Mouse (Mus musculus) stomach, embryonic 15.5 days (tissue): Measurements from ENCODE around the gene Golt1b. TPM values are rescaled to one million over a fixed set of nuclear protein-coding genes. Genes with fewer than 3 reads are reported as not detected.

Experiments used
- ATAC-seq: fragments of 200-750 bp; cut with Nextera tagmentation; 2 replicates; pipeline ENCODE4 v1.8.0; 2017; ENCODE audit warnings: low read depth, moderate number of reproducible peaks, moderate TSS enrichment; ENCODE audit not compliant: insufficient read depth, low FRiP score
- H3K27ac ChIP-seq: fragments of 300-500 bp; sonication (generic); 2 replicates; pipeline ENCODE4 v1.5.1; 2015; ENCODE audit warnings: mild to moderate bottlenecking, inconsistent platforms
- H3K27me3 ChIP-seq: fragments of 300-500 bp; sonication (generic); replicated peaks from 2 replicates; pipeline ENCODE4 v1.6.1; 2015; ENCODE audit warnings: inconsistent platforms
- H3K36me3 ChIP-seq: fragments of 300-500 bp; sonication (generic); 2 replicates; pipeline ENCODE4 v1.6.1; 2015; ENCODE audit warnings: inconsistent platforms
- H3K4me1 ChIP-seq: fragments of 300-500 bp; sonication (generic); 2 replicates; pipeline ENCODE4 v1.6.1; 2015; ENCODE audit warnings: inconsistent platforms
- H3K4me2 ChIP-seq: fragments of 300-500 bp; sonication (generic); 2 replicates; pipeline ENCODE4 v1.6.1; 2015; ENCODE audit warnings: mild to moderate bottlenecking, inconsistent platforms
- H3K4me3 ChIP-seq: fragments of 300-500 bp; sonication (generic); replicated peaks from 2 replicates; pipeline ENCODE4 v1.5.1; 2015; ENCODE audit warnings: inconsistent platforms
- H3K9ac ChIP-seq: fragments of 300-500 bp; sonication (generic); 2 replicates; pipeline ENCODE4 v1.6.1; 2015; ENCODE audit warnings: inconsistent platforms
- H3K9me3 ChIP-seq: fragments of 300-500 bp; sonication (generic); 2 replicates; pipeline ENCODE4 v1.6.1; 2016; ENCODE audit warnings: inconsistent platforms
- WGBS: fragments of 180-500 bp; shearing (Covaris S2); methylation state at CpG from one replicate; pipeline ENCODE4 v1.1.7; 2015; 5-methylcytosine and 5-hydroxymethylcytosine counted together
- polyA plus RNA-seq: library from polyadenylated mRNA; unstranded; fragments of >200 nt; fragmentation: Nextera tagmentation; extraction: Ambion mirVana; gene quantifications from 2 replicates; pipeline ENCODE4 v1.2.1, GENCODE M21; 2015

Golt1b gene
- polyA plus RNA-seq, 1 experiment from 2014 or later: 84.0 TPM

DNA sequence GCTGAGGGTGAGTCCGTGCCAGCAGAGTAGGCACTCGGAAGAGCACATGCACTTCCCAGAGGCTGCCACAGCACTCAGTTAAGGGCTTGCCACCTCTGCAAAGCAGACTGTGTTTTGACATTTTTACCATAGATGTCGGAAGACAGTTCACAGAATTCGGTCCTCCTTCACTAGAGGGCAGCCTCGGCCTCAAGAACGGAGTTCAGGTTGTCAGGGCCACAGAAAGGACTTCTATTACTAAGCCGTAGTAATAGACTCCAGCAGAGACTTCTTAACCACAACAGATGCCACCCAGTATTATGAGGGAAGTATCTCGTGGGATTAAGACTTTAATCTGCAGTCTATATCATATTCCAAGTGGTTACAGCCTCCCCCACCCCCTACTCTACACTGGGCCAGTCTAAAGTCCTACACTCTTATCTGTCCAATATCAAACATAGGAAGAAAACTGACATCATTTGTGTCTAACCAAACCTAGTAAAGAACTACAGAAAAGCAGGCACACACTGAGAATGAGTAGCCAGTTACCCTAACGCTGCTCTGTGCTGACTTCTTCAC, 23.9 kb upstream of the Golt1b start:
- no peak overlapping the region for H3K4me2 ChIP-seq
- no peak overlapping the region for H3K27ac ChIP-seq
- WGBS: 68% methylated on average over 9 of the region's 9 CpGs
- no peak for ATAC-seq
- no peak overlapping the region for H3K4me3 ChIP-seq
- H3K9me3 ChIP-seq: no peaks in the 10 kb centered on the region
- H3K4me1 ChIP-seq: no peaks in the 10 kb centered on the region
- peaks cover 24% of the 10 kb centered on the region for H3K36me3 ChIP-seq
- no peak overlapping the region for H3K9ac ChIP-seq
- H3K27me3 ChIP-seq: no peaks in the 10 kb centered on the region

DNA sequence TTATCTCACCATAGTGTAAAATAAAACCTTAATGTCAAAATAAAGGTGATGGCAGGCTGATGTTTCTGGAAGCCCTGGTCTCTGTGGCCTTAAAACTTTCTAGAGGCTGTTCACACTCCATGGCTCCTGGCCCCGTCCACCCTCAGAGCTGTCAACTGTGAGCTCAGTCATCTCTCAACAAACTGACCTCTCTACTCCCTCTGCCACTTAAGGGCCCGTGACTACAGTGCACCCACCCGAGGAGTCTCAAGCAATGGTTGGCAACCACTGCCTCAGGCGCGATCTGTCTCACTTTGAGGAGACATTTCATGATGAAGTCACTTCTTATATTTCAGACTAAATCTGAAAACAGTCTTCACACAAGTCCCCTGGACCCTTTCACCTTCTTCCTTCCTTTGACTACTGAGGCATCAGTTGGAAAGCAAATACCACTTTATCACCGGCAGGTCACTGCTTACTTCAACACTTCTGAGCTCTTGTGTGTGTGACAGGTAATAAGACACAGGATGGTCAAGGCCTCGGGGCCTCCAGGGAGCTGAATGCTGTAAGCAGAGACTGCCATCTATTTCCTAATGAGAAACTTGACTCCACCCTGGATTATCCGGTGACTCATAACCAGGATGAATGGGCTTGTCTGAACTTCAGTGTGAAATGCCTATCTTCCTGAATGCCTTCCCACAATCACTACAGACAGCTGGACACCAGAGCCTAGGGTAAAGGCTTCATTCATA, 21.1 kb upstream of the Golt1b start:
- no peaks in the 10 kb centered on the region for H3K4me1 ChIP-seq
- peaks cover 24% of the 10 kb centered on the region for H3K36me3 ChIP-seq
- WGBS: 85% methylated on average over 8 of the region's 8 CpGs
- no peak overlapping the region for H3K9ac ChIP-seq
- H3K27ac ChIP-seq: no peak overlapping the region
- H3K4me2 ChIP-seq: no peak overlapping the region
- H3K4me3 ChIP-seq: no peak overlapping the region
- H3K27me3 ChIP-seq: no peaks in the 10 kb centered on the region
- ATAC-seq: no peak
- no peaks in the 10 kb centered on the region for H3K9me3 ChIP-seq

DNA sequence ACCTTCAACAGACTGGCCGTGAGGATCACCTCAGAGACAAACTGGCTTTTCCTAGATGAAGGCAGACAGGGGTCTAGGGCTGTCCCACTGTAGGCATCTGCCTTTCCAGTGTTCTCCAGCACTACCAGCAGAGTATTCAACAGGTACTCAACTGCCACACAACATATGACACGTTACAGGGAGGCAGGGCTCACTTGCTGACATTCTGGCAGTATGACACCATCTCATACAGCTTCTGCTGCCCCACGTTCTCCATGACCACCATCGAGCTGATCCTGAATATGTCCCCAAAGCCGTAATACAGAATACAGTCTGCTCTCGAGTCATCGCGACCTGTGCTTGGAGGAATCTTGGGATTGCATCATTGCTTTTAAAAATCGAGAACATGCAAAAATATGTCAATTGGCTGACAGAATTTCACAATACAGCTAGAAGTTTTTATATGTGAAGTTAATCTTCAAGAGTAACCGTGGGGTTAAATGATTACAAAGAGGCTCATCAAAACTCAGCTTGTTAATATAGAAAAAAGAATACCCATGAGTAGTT, 20.5 kb upstream of the Golt1b start:
- Histone ChIP-seq H3K9me3 (no peaks in the 10 kb centered on the region), H3K4me3 (no peak overlapping the region), H3K4me1 (no peaks in the 10 kb centered on the region), H3K36me3 (peaks cover 24% of the 10 kb centered on the region), H3K27me3 (no peaks in the 10 kb centered on the region), H3K4me2 (no peak overlapping the region), H3K27ac (no peak overlapping the region), H3K9ac (no peak overlapping the region)
- ATAC-seq: no peak
- WGBS: 90% methylated on average over 10 of the region's 10 CpGs

DNA sequence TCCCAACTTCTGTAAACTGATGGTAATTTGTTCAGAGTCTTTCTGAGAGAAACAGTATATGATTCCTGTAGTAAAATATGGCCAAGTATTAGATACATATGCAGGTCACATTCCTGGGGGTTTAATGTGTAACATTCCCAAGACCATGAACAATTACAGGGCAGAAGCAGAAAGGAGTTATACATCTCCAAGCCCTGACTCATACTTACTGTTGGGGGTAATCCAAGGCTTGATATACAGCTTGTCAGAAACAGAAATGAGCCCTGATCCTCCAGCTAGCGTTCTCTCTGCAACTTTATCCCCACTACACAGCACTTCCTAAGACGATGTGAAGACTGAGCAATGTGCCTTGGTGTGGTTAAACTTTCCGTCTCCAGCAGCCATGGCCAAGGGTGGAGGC, 19.5 kb upstream of the Golt1b start:
- H3K9ac ChIP-seq: no peak overlapping the region
- no peak for ATAC-seq
- peaks cover 20% of the 10 kb centered on the region for H3K36me3 ChIP-seq
- no peak overlapping the region for H3K27ac ChIP-seq
- H3K4me2 ChIP-seq: no peak overlapping the region
- H3K4me3 ChIP-seq: no peak overlapping the region
- H3K9me3 ChIP-seq: no peaks in the 10 kb centered on the region
- H3K27me3 ChIP-seq: no peaks in the 10 kb centered on the region
- 90% methylated on average over 3 of the region's 3 CpGs for WGBS
- no peaks in the 10 kb centered on the region for H3K4me1 ChIP-seq

DNA sequence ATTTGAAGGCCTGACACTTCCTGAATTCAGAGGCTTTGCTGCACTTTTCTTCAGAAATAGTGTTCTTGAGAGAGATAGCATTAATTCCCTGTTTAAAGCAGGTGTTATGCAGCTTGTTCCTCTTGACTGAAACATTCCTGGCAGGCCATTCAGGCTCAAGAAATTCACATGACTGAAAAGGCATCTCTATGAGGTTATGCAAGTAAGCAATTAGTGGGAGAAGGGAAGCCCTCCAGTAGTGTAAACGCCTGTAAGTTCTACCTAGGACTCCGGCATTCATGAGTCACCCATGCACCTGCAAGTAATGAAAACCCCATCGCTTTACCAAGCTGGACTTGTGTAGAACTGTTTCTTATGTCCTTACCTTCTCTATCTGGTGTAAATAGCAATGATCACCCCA, 17.5 kb upstream of the Golt1b start:
- no peak for ATAC-seq

DNA sequence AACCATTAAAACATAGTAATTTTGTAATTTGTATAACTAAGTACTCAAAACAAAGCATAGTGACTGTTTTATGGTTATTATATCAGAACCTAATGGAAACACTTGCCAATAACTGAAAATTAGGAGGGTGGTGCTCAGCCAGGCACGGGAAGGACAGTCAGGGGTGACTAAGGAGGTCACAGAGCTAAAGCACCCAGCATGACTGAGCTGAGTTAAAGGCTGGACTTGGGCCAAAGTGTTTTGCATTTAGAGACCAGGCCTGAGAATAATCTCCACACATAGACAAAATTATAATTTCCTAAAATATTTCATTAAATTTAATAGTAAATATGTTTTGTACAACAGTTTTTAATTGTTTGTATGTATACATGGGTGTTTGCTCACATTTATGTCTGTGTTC, 9.9 kb upstream of the Golt1b start:
- ATAC-seq: no peak
- peaks cover 9% of the 10 kb centered on the region; the same call in 1 of the 2 replicates for H3K36me3 ChIP-seq
- WGBS: 78% methylated on average over 1 of the region's 1 CpGs
- no peak overlapping the region for H3K4me3 ChIP-seq
- no peaks in the 10 kb centered on the region for H3K9me3 ChIP-seq
- H3K9ac ChIP-seq: no peak overlapping the region
- no peak overlapping the region for H3K4me2 ChIP-seq
- H3K27me3 ChIP-seq: no peaks in the 10 kb centered on the region
- H3K4me1 ChIP-seq: no peaks in the 10 kb centered on the region
- H3K27ac ChIP-seq: no peak overlapping the region

More for the DNA sequence above, 17.5 kb upstream of the Golt1b start:
- Histone ChIP-seq H3K27me3 (no peaks in the 10 kb centered on the region), H3K9ac (no peak overlapping the region), H3K27ac (no peak overlapping the region), H3K4me1 (no peaks in the 10 kb centered on the region), H3K36me3 (peaks cover 13% of the 10 kb centered on the region), H3K4me2 (no peak overlapping the region), H3K9me3 (no peaks in the 10 kb centered on the region), H3K4me3 (no peak overlapping the region)
- 83% methylated on average over 3 of the region's 3 CpGs for WGBS

DNA sequence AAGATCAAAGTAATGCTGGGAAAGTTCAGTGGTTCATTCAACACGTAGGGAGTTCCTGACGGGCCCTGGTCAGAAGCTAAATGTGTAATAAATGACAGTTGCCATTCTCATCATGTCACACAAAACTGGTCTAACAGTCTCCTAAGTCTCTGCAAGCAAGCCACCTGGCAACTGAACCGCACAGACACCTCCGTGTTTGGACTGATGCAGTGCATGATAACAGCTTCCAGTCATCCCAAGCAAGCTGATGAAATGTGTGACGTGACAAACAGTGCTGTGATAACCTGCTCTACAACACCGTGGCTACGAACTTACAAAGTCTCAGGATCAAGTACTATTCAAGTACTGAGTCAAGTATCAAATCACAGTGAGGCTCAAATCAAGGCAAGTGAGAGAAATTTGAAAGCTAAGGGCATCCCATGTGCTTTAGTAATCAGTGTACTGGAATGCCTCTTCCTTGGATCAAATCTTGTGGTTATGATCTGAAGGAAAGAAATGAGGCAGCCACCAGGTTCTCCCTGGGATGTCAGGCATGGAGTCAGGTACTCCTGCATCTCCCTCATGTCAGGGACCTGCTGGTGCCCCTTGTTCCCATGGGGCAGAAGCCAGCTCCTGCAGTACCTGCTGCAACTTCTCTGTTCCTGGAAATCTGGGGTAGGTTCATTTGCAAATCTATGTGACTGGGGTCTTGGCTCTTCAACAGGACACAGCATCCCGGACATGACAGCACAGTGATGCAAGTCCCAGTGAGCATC, 8.3 kb upstream of the Golt1b start:
- H3K27ac ChIP-seq: no peak overlapping the region
- H3K4me2 ChIP-seq: no peak overlapping the region
- H3K27me3 ChIP-seq: no peaks in the 10 kb centered on the region
- H3K36me3 ChIP-seq: peaks cover 4% of the 10 kb centered on the region; the same call in 1 of the 2 replicates
- H3K9me3 ChIP-seq: no peaks in the 10 kb centered on the region
- no peaks in the 10 kb centered on the region for H3K4me1 ChIP-seq
- no peak overlapping the region for H3K4me3 ChIP-seq
- WGBS: 88% methylated on average over 8 of the region's 8 CpGs
- no peak overlapping the region for H3K9ac ChIP-seq
- ATAC-seq: no peak

DNA sequence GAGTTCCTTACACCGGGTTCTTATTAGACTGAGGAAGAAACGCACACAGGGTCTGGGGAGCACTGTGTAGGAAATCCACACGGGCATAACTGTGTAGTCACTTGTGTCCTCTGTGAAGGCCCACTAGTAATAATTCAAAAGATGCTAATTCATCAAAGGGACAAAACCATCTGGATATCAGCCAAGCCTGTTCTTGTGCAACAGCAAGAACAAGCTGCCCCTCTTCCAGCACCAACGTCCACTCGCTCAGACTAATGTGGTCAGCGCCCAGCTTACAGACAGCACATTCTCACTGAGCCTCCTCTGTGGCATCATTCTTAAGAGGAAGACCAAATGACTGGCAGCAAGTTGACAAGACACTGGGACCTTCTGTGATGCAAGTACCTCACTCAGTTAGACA, 7.1 kb upstream of the Golt1b start:
- Histone ChIP-seq H3K9ac (no peak overlapping the region), H3K4me2 (no peak overlapping the region), H3K4me1 (no peaks in the 10 kb centered on the region), H3K36me3 (peaks cover 4% of the 10 kb centered on the region; the same call in 1 of the 2 replicates), H3K27me3 (no peaks in the 10 kb centered on the region), H3K27ac (no peak overlapping the region), H3K9me3 (no peaks in the 10 kb centered on the region), H3K4me3 (no peak overlapping the region)
- WGBS: 91% methylated on average over 6 of the region's 6 CpGs
- ATAC-seq: no peak

DNA sequence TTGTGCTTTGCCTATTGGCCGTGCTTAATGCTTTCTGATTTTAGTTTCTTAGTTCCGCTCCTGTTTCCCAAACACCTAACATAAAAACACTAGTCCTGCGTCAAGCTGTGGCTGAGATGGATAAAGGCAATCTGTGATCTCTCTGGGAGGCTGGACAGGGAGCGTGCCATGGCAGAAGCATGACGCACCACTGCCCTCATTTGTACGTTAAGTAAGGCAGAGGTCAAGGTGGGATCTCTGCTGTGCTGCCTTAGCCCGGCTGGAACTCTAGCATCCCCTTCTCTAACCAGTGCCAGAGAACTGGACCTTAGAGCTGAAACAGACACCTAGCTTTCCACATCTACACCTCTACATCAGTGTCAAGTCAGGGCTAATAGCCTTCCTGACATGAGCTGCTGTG, 5.4 kb upstream of the Golt1b start:
- Histone ChIP-seq H3K36me3 (no peaks in the 10 kb centered on the region), H3K27ac (no peak overlapping the region), H3K4me3 (no peak overlapping the region), H3K4me1 (no peaks in the 10 kb centered on the region), H3K9me3 (no peaks in the 10 kb centered on the region), H3K27me3 (no peaks in the 10 kb centered on the region), H3K4me2 (no peak overlapping the region), H3K9ac (no peak overlapping the region)
- WGBS: 86% methylated on average over 7 of the region's 7 CpGs
- ATAC-seq: no peak

DNA sequence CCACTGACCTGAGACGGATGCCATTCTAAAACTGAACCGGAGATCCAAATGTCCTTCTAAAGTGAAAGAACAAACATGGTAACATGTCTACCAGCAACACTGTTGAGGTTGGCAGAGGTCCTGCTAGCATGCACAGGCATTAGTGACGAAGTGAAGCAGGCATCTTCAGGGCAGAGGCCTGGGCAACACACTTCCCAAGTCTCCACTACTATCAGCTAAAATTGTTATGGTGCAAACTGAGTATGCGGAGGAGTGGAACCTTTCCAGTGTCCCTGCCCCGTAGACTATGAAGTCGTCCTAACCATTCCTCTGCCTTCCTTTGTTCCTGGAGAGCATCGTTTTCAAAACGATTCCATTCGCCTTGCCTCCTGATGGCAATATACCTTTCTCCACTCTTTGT, 2.5 kb upstream of the Golt1b start:
- Histone ChIP-seq H3K4me1 (peaks cover 12% of the 10 kb centered on the region; the same call in 1 of the 2 replicates), H3K9me3 (no peaks in the 10 kb centered on the region), H3K27me3 (no peaks in the 10 kb centered on the region), H3K36me3 (no peaks in the 10 kb centered on the region), H3K4me2 (no peak overlapping the region), H3K9ac (no peak overlapping the region), H3K4me3 (no peak overlapping the region), H3K27ac (no peak overlapping the region)
- no peak for ATAC-seq
- WGBS: 90% methylated on average over 9 of the region's 9 CpGs

DNA sequence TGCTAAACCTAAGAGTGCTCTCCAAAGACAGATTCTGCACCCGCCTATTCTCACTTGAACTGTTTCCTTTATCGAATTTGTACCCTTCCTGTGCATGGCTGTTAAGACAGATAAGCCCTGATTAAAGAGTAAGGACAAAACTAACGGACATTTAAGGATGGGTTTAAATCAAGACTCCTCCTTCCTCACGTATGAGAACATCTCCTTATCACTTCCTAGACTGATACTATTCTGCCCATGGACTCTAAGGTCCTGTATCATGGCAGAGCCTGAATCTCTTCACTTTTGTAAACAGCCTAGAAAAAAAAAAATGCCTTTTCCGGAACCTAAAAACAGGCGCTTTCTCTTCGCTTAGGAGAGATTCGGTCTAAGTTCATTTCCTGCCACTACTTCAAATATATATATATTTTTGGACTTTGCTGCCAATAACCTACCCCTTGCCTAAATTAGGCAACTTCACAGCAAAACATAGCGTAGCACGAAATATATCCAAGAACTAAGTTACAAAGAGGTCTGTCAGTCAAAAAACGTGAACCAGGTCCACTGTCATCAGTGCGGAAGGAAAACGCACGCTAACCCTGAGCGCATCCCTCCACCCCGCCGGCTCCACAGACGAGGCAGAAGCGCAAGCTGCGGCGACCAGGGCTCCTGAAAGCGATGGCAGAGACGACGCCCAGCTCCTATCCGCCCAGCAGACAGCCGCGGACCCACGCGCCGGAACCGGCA, 573 bp upstream of the Golt1b start:
- H3K4me1 ChIP-seq: peaks cover 12% of the 10 kb centered on the region; the same call in 1 of the 2 replicates
- H3K4me3 ChIP-seq: peak overlapping the region; percentile 99
- no peaks in the 10 kb centered on the region for H3K36me3 ChIP-seq
- no peak overlapping the region for H3K27ac ChIP-seq
- 4% methylated on average over 31 of the region's 31 CpGs for WGBS
- H3K9ac ChIP-seq: peak overlapping the region; percentile 44
- H3K9me3 ChIP-seq: no peaks in the 10 kb centered on the region
- H3K27me3 ChIP-seq: no peaks in the 10 kb centered on the region
- peak overlapping the region; percentile 69 for H3K4me2 ChIP-seq
- ATAC-seq: peak; percentile 71
